Mouse (Mus musculus): ENCODE results near the gene Tnrc18.

Gene Tnrc18

GRCm38 (mm10) chr5:142688866-142689265 lies 128.6 kb downstream of the Tnrc18 start:
- DNase-seq (ENCODE audit: low spot score), result no peak

DNA sequence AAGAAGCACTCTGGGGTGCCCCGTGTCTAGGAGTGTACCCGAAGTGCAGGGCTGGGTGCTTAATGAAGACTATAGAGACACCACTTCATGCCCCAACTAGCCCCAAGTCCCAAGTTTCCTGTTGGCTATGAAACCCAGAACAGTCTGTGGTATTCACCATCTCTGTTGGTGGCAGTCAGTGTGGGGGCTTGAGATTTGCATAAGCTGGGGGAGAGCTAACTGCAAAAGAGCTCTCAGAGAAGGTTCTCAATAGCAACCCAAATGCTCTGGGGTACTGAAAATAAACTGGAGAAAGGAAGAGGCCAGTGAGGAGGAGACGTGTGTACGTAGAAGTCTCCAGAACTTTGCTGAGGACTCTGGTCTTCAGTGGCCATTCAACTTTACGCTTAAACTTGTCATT lies 134.9 kb downstream of the Tnrc18 start:
- no peak for DNase-seq (ENCODE audit: low spot score)

DNA sequence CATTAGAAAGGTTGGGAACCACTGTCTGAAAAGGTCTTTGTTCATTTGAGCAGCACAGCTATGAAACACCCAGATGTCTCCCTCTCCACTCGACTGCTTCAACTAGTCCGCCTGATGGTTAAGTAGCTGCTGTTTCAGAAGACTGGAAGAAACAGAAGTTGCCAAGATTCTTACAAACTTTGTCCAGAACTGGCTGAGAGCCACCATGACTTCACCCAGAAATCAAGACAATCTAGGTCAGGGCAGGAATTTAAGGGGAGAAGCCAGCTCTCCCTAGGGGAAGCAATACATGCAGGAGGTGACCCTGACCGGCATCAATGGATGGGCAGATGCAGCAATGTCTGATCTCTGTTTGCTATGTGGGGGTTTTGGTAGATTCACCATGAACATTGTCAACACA lies 135.6 kb downstream of the Tnrc18 start:
- no peak for DNase-seq (ENCODE audit: low spot score)

GRCm38 (mm10) chr5:142679065-142679464 lies 138.4 kb downstream of the Tnrc18 start:
- DNase-seq (ENCODE audit: low spot score), result no peak

DNA sequence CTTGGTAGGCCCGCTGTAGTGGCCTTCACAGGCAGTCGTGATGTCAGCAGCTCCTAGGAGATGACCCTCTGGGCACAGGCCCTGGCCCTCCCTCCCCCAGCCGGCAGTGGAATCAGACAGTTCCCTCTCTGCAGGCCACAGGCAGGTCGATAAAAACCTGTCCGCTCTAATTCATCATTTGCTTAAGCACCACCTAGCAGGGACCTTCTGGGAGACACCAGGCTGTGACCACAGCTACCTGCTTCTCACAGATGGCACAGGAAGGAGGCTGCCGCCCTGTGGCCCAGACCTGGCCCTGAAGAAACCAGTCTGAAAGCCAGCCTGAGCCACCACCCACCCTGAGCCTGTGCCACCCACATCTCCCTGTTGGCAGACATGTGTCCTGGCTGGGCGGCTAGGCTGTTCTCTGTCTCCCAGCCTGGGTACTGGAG lies 139.3 kb downstream of the Tnrc18 start:
- DNase-seq (ENCODE audit: low spot score), result no peak

Measured in MN1 (cell line).